Mouse (Mus musculus): ENCODE data around the gene Serpina1d. TPM values are rescaled to one million over a fixed set of nuclear protein-coding genes. Genes with fewer than 3 reads are reported as not detected.
"Not testable (repeated sequence)": the region's sequence is repeated elsewhere in the genome, so short reads cannot be mapped to it uniquely, and the experiment has no call there.

Gene Serpina1d
- polyA plus RNA-seq (2015; fragmentation: Nextera tagmentation; extraction: Ambion mirVana): 369 and 460 TPM in 2 replicates

DNA sequence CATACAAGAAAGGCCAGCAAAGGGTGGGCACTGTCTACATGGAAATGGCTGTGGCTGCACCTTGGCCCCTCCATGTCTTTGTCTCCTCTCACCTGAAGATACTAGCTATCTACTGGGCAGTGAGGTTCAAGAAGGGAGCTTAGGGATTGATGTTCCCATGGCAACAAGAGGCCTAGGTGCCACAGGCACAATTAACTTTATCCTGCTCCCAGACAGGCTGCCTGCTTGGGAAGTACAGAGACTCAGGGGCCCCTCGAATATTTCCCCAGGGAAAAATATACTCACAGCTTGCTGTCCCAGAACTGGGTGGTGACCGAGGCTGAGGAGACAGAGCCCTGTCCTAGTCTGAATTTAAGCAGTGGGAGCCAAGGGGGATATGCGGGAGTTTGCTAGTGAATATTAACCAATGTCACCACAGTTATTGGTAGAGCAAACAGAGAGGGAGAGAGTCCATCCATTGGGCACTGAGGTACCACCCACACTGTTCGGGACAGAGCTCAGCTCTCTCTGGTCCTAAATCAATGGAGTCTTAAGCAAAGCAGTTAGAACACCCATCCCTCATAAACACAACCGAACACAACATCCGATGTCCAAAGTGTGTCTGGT lies at the start of gene Serpina1d:
Serpina1d (minus strand) TSS at position 347 of the 606 bp plus-strand sequence.
- H3K27me3 ChIP-seq; H3K4me1 ChIP-seq (replicated peaks); H3K9me3 ChIP-seq (replicated peaks); H3K9ac ChIP-seq; H3K36me3 ChIP-seq (replicated peaks); H3K27ac ChIP-seq (replicated peaks): not testable (repeated sequence)
- Histone ChIP-seq H3K4me3 (replicated peaks) (peak within 1 kb of the TSS; percentile 31), H3K4me2 (peak within 1 kb of the TSS; percentile 23)
- peak; percentile 57 for ATAC-seq (ENCODE audit: insufficient read depth)
- WGBS (ENCODE audit: insufficient replicate concordance): 54% methylated on average over 6 of the region's 6 CpGs

DNA sequence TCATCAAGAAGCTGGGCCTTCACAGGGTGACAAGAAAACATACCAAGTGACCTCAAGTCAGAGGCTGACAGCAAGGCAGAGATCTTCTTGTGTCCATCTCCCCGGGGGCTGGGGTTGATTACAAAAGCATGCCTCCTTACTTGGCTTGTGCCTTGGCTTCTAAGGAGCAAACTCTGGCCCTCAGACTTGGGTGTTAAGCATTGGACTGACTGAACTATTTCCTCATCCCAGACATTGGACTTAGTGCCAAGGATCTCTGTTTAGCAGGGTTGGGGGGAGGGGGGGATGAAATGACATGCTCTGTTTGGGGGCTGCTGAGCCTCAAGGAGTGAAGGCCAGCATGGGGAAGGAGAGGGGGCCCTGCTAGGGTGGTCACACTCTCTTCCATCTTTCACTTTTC lies 2.8 kb downstream of the Serpina1d start:
- not testable (repeated sequence) for H3K9ac ChIP-seq; H3K36me3 ChIP-seq (replicated peaks); ATAC-seq (ENCODE audit: insufficient read depth); H3K27me3 ChIP-seq; H3K4me3 ChIP-seq (replicated peaks); H3K9me3 ChIP-seq (replicated peaks); H3K4me1 ChIP-seq (replicated peaks); H3K4me2 ChIP-seq; H3K27ac ChIP-seq (replicated peaks)
- WGBS (ENCODE audit: insufficient replicate concordance): 30% methylated on average over 1 of the region's 1 CpGs

DNA sequence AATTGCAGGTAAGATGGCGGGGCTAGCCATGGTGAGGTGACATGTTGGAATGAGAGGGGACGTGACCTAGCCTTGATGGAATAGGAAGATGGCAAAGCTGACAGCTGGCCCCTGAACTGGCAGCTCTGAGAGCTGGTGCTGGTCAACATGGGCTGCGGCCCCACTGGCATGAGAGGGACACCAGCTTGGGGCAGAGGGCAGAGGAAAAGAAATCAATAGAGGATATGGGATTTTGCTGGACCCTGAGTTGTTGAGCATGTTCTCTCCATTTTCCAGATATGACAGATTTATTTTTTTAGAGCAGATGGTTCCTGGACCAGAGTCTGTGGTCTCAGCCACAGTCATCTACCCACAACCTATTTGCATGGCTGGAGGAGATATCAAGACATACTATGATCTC lies 10.3 kb downstream of the Serpina1d start:
- 52% methylated on average over 3 of the region's 3 CpGs for WGBS (ENCODE audit: insufficient replicate concordance)
- H3K36me3 ChIP-seq (replicated peaks); H3K27me3 ChIP-seq; H3K4me3 ChIP-seq (replicated peaks); H3K9me3 ChIP-seq (replicated peaks); H3K4me1 ChIP-seq (replicated peaks); H3K4me2 ChIP-seq; ATAC-seq (ENCODE audit: insufficient read depth); H3K9ac ChIP-seq; H3K27ac ChIP-seq (replicated peaks): not testable (repeated sequence)

DNA sequence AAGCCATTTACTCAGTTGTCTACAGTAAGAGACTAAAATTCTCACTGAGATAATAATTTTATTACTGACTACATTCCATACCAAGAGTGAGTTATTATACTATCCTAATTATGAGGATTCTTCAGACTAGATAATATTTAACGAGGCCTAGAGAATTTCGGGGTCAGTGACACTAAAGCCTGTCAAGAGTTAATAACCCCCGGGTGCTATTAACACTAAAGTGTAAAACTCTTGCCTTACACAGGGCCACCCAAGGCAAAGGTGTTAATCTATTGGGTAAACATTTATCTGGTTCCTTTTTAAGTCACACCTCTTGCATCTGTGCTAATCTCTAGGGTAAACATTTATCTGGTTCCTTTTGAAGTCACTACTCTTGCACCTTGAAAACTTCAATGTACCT lies 13.1 kb downstream of the Serpina1d start:
- not testable (repeated sequence) for H3K27ac ChIP-seq (replicated peaks); H3K9me3 ChIP-seq (replicated peaks); H3K36me3 ChIP-seq (replicated peaks); H3K4me2 ChIP-seq; H3K27me3 ChIP-seq; H3K9ac ChIP-seq; H3K4me1 ChIP-seq (replicated peaks); H3K4me3 ChIP-seq (replicated peaks); ATAC-seq (ENCODE audit: insufficient read depth)
- WGBS (ENCODE audit: insufficient replicate concordance): 59% methylated on average over 3 of the region's 3 CpGs

DNA sequence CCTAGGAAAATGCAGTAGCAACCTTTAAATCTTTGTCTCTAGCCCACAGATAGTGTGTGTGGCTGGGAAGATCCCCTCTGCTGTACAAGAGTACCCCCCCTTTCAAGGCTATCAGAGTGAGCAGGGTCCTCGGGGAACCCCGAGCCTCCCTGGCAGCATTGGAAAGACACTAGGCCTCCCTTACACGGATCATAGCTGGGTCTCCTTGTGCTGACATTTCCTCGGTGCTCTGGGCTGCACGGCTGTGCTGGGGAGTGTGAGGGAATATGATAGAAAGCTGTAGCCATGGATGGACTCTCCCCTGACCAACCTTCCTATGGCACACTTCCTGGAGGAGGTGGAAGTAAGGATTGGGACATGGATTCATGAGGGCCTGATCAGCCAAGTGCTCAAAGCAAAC lies 27.4 kb downstream of the Serpina1d start:
- H3K27ac ChIP-seq (replicated peaks); H3K4me1 ChIP-seq (replicated peaks); H3K36me3 ChIP-seq (replicated peaks); H3K9ac ChIP-seq; H3K9me3 ChIP-seq (replicated peaks); H3K4me2 ChIP-seq; ATAC-seq (ENCODE audit: insufficient read depth); H3K4me3 ChIP-seq (replicated peaks); H3K27me3 ChIP-seq: not testable (repeated sequence)
- WGBS (ENCODE audit: insufficient replicate concordance): 58% methylated on average over 5 of the region's 5 CpGs

DNA sequence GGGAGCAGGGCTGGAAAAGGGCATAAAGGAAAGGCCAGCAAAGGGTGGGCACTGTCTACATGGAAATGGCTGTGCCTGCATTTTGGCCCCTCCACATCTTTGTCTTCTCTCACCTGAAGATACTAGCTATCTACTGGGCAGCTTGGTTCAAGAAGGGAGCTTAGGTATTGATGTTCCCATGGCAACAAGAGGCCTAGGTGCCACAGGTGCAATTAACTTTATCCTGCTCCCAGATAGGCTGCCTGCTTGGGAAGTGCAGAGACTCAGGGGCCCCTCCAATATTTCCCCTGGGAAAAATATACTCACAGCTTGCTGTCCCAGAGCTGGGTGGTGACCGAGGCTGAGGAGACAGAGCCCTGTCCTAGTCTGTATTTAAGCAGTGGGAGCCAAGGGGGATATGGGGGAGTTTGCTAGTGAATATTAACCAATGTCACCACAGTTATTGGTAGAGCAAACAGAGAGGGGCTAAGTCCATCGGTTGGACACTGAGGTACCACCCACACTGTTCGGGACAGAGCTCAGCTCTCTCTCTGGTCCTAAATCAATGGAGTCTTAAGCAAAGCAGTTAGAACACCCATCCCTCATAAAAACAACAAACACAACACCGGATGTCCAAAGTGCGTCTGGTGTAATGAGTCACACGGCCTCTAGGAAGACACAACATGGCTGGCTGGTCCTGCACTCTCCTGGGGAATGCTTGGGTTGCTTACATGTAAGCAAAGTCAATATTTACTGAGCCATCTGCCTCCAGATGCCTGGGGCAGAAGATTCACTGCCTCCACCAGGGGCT lies 35.4 kb downstream of the Serpina1d start:
- H3K4me1 ChIP-seq (replicated peaks); H3K9ac ChIP-seq; H3K36me3 ChIP-seq (replicated peaks); H3K27me3 ChIP-seq; H3K9me3 ChIP-seq (replicated peaks): not testable (repeated sequence)
- Histone ChIP-seq H3K4me3 (replicated peaks) (peak overlapping the region; percentile 43), H3K27ac (replicated peaks) (peak overlapping the region; percentile 41; the same call in 1 of the 2 replicates), H3K4me2 (peak overlapping the region; percentile 10; the same call in 1 of the 2 replicates)
- 62% methylated on average over 6 of the region's 6 CpGs for WGBS (ENCODE audit: insufficient replicate concordance)
- ATAC-seq (ENCODE audit: insufficient read depth): peak; percentile 80

DNA sequence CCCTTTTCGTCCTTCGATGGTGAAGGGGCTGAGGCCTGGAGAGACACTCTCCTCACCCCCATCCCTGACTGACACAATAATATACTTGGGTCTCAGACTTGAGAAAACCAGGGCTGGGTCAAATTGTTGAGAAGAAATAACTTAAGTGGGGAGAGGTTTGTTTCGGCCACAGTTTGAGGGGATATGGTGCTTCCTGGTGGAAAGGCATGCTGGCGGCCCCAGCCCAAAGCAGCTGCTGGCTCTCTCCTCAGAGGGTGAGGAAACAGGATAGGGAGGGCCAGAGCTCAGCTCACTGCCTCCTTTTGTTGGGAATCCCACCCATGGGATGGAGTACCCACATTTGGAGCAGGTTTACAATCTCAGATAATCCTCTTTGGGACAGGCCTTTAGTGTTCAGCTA lies 37.8 kb downstream of the Serpina1d start:
- H3K27me3 ChIP-seq; H3K9ac ChIP-seq; H3K36me3 ChIP-seq (replicated peaks); H3K27ac ChIP-seq (replicated peaks); H3K9me3 ChIP-seq (replicated peaks); H3K4me1 ChIP-seq (replicated peaks); ATAC-seq (ENCODE audit: insufficient read depth): not testable (repeated sequence)
- Histone ChIP-seq H3K4me3 (replicated peaks) (peak overlapping the region; percentile 14; the same call in 1 of the 2 replicates), H3K4me2 (peak overlapping the region; percentile 41)
- WGBS (ENCODE audit: insufficient replicate concordance): 45% methylated on average over 4 of the region's 4 CpGs

DNA sequence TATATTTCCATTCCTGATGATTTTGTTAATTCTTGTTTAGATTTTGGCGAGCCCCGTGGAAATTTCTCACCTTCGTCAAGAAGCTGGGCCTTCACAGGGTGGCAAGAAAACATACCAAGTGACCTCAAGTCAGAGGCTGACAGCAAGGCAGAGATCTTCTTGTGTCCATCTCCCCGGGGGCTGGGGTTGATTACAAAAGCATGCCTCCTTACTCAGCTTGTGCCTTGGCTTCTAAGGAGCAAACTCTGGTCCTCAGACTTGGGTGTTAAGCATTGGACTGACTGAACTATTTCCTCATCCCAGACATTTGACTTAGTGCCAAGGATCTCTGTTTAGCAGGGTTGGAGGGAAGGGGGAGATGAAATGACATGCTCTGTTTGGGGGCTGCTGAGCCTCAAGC lies 38.3 kb downstream of the Serpina1d start:
- not testable (repeated sequence) for H3K27ac ChIP-seq (replicated peaks); H3K9me3 ChIP-seq (replicated peaks); H3K4me1 ChIP-seq (replicated peaks); H3K36me3 ChIP-seq (replicated peaks); H3K9ac ChIP-seq; H3K27me3 ChIP-seq; ATAC-seq (ENCODE audit: insufficient read depth)
- peak overlapping the region; percentile 14; the same call in 1 of the 2 replicates for H3K4me3 ChIP-seq (replicated peaks)
- peak overlapping the region; percentile 41 for H3K4me2 ChIP-seq
- 53% methylated on average over 4 of the region's 4 CpGs for WGBS (ENCODE audit: insufficient replicate concordance)

Other genes with a start within 250 kb of the Serpina1d start
- 1.0 and 1.3 TPM in 2 replicates for gene Ppp4r4, start 241.3 kb downstream of the Serpina1d start, polyA plus RNA-seq (2015; fragmentation: Nextera tagmentation; extraction: Ambion mirVana)
- gene Serpina10, start 142.1 kb downstream of the Serpina1d start, polyA plus RNA-seq (2015; fragmentation: Nextera tagmentation; extraction: Ambion mirVana): 44.0 and 44.7 TPM in 2 replicates
- 1,444 and 1,483 TPM in 2 replicates for gene Serpina6, start 116.4 kb downstream of the Serpina1d start, polyA plus RNA-seq (2015; fragmentation: Nextera tagmentation; extraction: Ambion mirVana)
- gene Serpina16, start 97.5 kb downstream of the Serpina1d start, polyA plus RNA-seq (2015; fragmentation: Nextera tagmentation; extraction: Ambion mirVana): 0.17 TPM in 1 of 2 replicates, not detected in the other
- 0.05 TPM in 2 replicates for gene Serpina1f, start 78.1 kb downstream of the Serpina1d start, polyA plus RNA-seq (2015; fragmentation: Nextera tagmentation; extraction: Ambion mirVana)
- gene Serpina1b, start 56.8 kb upstream of the Serpina1d start, polyA plus RNA-seq (2015; fragmentation: Nextera tagmentation; extraction: Ambion mirVana): 949 and 1,166 TPM in 2 replicates
- gene Serpina1a, start 90.0 kb upstream of the Serpina1d start, polyA plus RNA-seq (2015; fragmentation: Nextera tagmentation; extraction: Ambion mirVana): 688 and 858 TPM in 2 replicates
- 365 and 458 TPM in 2 replicates for gene Serpina1c, start 131.3 kb upstream of the Serpina1d start, polyA plus RNA-seq (2015; fragmentation: Nextera tagmentation; extraction: Ambion mirVana)
- gene Serpina1e, start 185.4 kb upstream of the Serpina1d start, polyA plus RNA-seq (2015; fragmentation: Nextera tagmentation; extraction: Ambion mirVana): 377 and 507 TPM in 2 replicates
- gene Serpina11, start 216.4 kb upstream of the Serpina1d start, polyA plus RNA-seq (2015; fragmentation: Nextera tagmentation; extraction: Ambion mirVana): 17.1 and 23.8 TPM in 2 replicates
- not detected in 2 replicates for gene Serpina9, start 240.2 kb upstream of the Serpina1d start, polyA plus RNA-seq (2015; fragmentation: Nextera tagmentation; extraction: Ambion mirVana)

Measured in liver, embryonic 15.5 days (tissue).